Mouse (Mus musculus) left cerebral cortex, postnatal 4 days (tissue): ENCODE data around the gene Wdr46. TPM values are rescaled to one million over a fixed set of nuclear protein-coding genes. Genes with fewer than 3 reads are reported as not detected.
"Not testable (repeated sequence)": the region's sequence is repeated elsewhere in the genome, so short reads cannot be mapped to it uniquely, and the experiment has no call there.

Source experiments
- DNase-seq: peaks from one replicate; pipeline ENCODE4 v3.0.0-alpha.2; 2022
- intact Hi-C: fragments of 180-260 bp; cut with DNase I; formaldehyde crosslinking; loops from one replicate; pipeline ENCODE4 v1.15.1; 2025
- total RNA-seq, 2 experiments: library from RNA; stranded (reverse); gene quantifications; 2 replicates each; pipeline ENCODE4 v1.2.3; 2021

Wdr46 gene
- total RNA-seq, 2 experiments from 2014 or later, result 30.1 to 36.6 TPM

- DNase-seq, result no peak
- intact Hi-C loops, result loop anchor here (5.0 kb wide), 1 partner anchor 1300 kb away; no protein-coding TSS in a partner anchor
These were observed 32.2 kb downstream of the Wdr46 start for GRCm38 (mm10) chr17:33972691-33973090.

GRCm38 (mm10) chr17:33973572-33973971 is 33.1 kb downstream of the Wdr46 start:
- no peak for DNase-seq
- intact Hi-C loops, result loop anchor here (5.0 kb wide), 1 partner anchor 1299 kb away; no protein-coding TSS in a partner anchor

- intact Hi-C loops, result no loop called here
- DNase-seq, result no peak
These were observed 37.5 kb downstream of the Wdr46 start for GRCm38 (mm10) chr17:33977861-33978557.

GRCm38 (mm10) chr17:33978631-33979031 is 38.2 kb downstream of the Wdr46 start:
- no peak for DNase-seq

GRCm38 (mm10) chr17:33979512-33980050 is 39.1 kb downstream of the Wdr46 start:
- intact Hi-C loops, result no loop called here
- DNase-seq, result no peak

More at GRCm38 (mm10) chr17:33978631-33979031, 38.2 kb downstream of the Wdr46 start:
- intact Hi-C loops, result no loop called here

GRCm38 (mm10) chr17:33980181-33981035 is 39.9 kb downstream of the Wdr46 start:
- intact Hi-C loops, result no loop called here
- DNase-seq, result no peak

GRCm38 (mm10) chr17:33981192-33981909 is 40.9 kb downstream of the Wdr46 start:
- DNase-seq, result peak; percentile 91
- intact Hi-C loops, result not testable (repeated sequence)

- intact Hi-C loops, result not testable (repeated sequence)
- DNase-seq, result peak; percentile 68
These were observed 41.7 kb downstream of the Wdr46 start for GRCm38 (mm10) chr17:33982136-33982535.

- peak; percentile 59 for DNase-seq
- intact Hi-C loops, result no loop called here
These were observed 51.6 kb downstream of the Wdr46 start for GRCm38 (mm10) chr17:33991788-33992664.

- intact Hi-C loops, result loop anchor here (2.0 to 5.0 kb wide), 2 partner anchors 1272 to 1297 kb away; no protein-coding TSS in a partner anchor
- no peak for DNase-seq
These were observed 54.5 kb downstream of the Wdr46 start for GRCm38 (mm10) chr17:33994959-33995358.

GRCm38 (mm10) chr17:33995651-33996050 is 55.2 kb downstream of the Wdr46 start:
- intact Hi-C loops, result loop anchor here (2.0 to 5.0 kb wide), 2 partner anchors 1271 to 1297 kb away; no protein-coding TSS in a partner anchor
- no peak for DNase-seq

- not testable (repeated sequence) for DNase-seq
- intact Hi-C loops, result loop anchor here (5.0 kb wide), 1 partner anchor 1295 kb away; no protein-coding TSS in a partner anchor
These were observed 56.6 kb downstream of the Wdr46 start for GRCm38 (mm10) chr17:33997025-33997424.

- intact Hi-C loops, result loop anchor here (5.0 kb wide), 1 partner anchor 1294 kb away; no protein-coding TSS in a partner anchor
- not testable (repeated sequence) for DNase-seq
These were observed 58.2 kb downstream of the Wdr46 start for GRCm38 (mm10) chr17:33998697-33999096.

Other genes with a start within 250 kb of the Wdr46 start
- 10 to 100 TPM; 66.9 to 73.5 TPM for gene March2, start 222.0 kb upstream of the Wdr46 start, total RNA-seq
- gene Rab11b, start 180.1 kb upstream of the Wdr46 start, total RNA-seq, result 100 to 1,000 TPM; 361 to 382 TPM
- 10 to 100 TPM in 1 of 2 experiments, 1 to 10 TPM in 1; 9.7 to 10.8 TPM for gene Angptl4, start 158.8 kb upstream of the Wdr46 start, total RNA-seq
- gene Kank3, start 130.1 kb upstream of the Wdr46 start, total RNA-seq, result 10 to 100 TPM; 38.6 to 44.1 TPM
- gene Rps28, start 116.1 kb upstream of the Wdr46 start, total RNA-seq, result 1,000 to 10,000 TPM; 1,155 to 1,182 TPM
- 100 to 1,000 TPM; 214 to 232 TPM for gene Ndufa7, start 116.1 kb upstream of the Wdr46 start, total RNA-seq
- gene Cd320, start 97.6 kb upstream of the Wdr46 start, total RNA-seq, result 10 to 100 TPM; 21.6 to 25.4 TPM
- gene Gm7029, start 66.8 kb upstream of the Wdr46 start, total RNA-seq, result not detected
- 1 to 10 TPM; 7.7 to 9.4 TPM for gene Kifc1, start 50.0 kb upstream of the Wdr46 start, total RNA-seq
- gene Platr17, start 35.5 kb upstream of the Wdr46 start, total RNA-seq, result not detected
- 10 to 100 TPM; 37.6 to 39.2 TPM for gene Daxx, start 31.2 kb upstream of the Wdr46 start, total RNA-seq
- 10 to 100 TPM; 45.5 to 56.6 TPM for gene Tapbp, start 24.8 kb upstream of the Wdr46 start, total RNA-seq
- gene Zbtb22, start 24.8 kb upstream of the Wdr46 start, total RNA-seq, result 10 to 100 TPM; 33.2 to 36.8 TPM
- 10 to 100 TPM; 74.1 to 75.5 TPM for gene Rgl2, start 11.1 kb upstream of the Wdr46 start, total RNA-seq
- 10 to 100 TPM; 90.5 to 96.1 TPM for gene Pfdn6, start 317 bp upstream of the Wdr46 start, total RNA-seq
- 1 to 10 TPM; 6.6 to 6.8 TPM for gene B3galt4, start 10.8 kb downstream of the Wdr46 start, total RNA-seq
- 10 to 100 TPM; 72.2 to 72.6 TPM for gene Vps52, start 15.2 kb downstream of the Wdr46 start, total RNA-seq
- 100 to 1,000 TPM; 557 to 591 TPM for gene Rps18, start 15.3 kb downstream of the Wdr46 start, total RNA-seq
- 10 to 100 TPM in 1 of 2 experiments, 1 to 10 TPM in 1; 8.2 to 13.8 TPM for gene H2-K1, start 59.7 kb downstream of the Wdr46 start, total RNA-seq
- gene Ring1, start 84.0 kb downstream of the Wdr46 start, total RNA-seq, result 10 to 100 TPM; 23.6 to 28.2 TPM
- 10 to 100 TPM; 41.6 to 45.2 TPM for gene H2-Ke6, start 87.4 kb downstream of the Wdr46 start, total RNA-seq
- gene Slc39a7, start 91.0 kb downstream of the Wdr46 start, total RNA-seq, result 10 to 100 TPM; 96.3 to 98.7 TPM
- gene Rxrb, start 91.2 kb downstream of the Wdr46 start, total RNA-seq, result 10 to 100 TPM; 80.7 to 84.9 TPM
- 1 to 10 TPM; 6.8 to 9.8 TPM for gene Col11a2, start 98.8 kb downstream of the Wdr46 start, total RNA-seq
- not detected for gene H2-Oa, start 151.7 kb downstream of the Wdr46 start, total RNA-seq
- gene H2-DMa, start 178.9 kb downstream of the Wdr46 start, total RNA-seq, result 10 to 100 TPM; 19.5 to 20.5 TPM
- gene Brd2, start 182.0 kb downstream of the Wdr46 start, total RNA-seq, result 100 to 1,000 TPM; 247 to 267 TPM
- under 1 TPM; 0.34 to 0.40 TPM for gene H2-DMb2, start 202.6 kb downstream of the Wdr46 start, total RNA-seq
- gene H2-DMb1, start 212.4 kb downstream of the Wdr46 start, total RNA-seq, result under 1 TPM; 0.46 to 0.97 TPM
- 1 to 10 TPM; 2.2 to 3.6 TPM for gene Tap1, start 246.9 kb downstream of the Wdr46 start, total RNA-seq
- 1 to 10 TPM in 1 of 2 experiments, under 1 TPM in 1; 0.77 to 1.1 TPM for gene Psmb9, start 247.1 kb downstream of the Wdr46 start, total RNA-seq